Mouse (Mus musculus): ENCODE results near the gene Gm11114. TPM values are rescaled to one million over a fixed set of nuclear protein-coding genes. Genes with fewer than 3 reads are reported as not detected.
A peak's percentile ranks its signal among the peaks of the same experiment; 100 is the strongest.

Gene Gm11114
- polyA plus RNA-seq, 1 experiment from 2014 or later = not detected

DNA sequence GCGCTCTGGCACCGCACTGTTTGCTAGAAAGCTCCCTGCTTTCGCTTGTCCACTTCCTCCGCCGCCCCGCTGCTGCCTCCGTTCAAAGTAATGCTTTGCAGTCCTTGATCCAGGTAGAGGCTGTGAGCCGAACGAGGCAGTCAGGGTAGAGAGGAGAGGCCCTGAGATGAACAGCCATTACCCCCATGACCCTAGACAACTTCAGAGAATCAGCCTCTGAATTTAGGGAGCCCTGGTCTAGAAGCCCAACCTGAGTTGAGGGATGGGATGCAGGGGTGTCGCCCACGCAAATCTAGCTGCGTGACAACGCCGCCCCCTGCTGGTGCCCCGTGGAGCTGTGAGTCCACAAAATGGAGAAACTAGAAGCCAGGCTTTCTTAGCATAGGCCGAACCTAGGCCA is 15.7 kb downstream of the Gm11114 start:
- Histone ChIP-seq H3K4me1 (replicated peaks) (peaks cover 14% of the 10 kb centered on the region), H3K27ac (peak overlapping the region; percentile 80), H3K36me3 (no peaks in the 10 kb centered on the region), H3K27me3 (ENCODE audit: insufficient read depth, poor library complexity, severe bottlenecking) (peaks cover 31% of the 10 kb centered on the region), H3K9me3 (no peaks in the 10 kb centered on the region), H3K4me3 (peak overlapping the region; percentile 76)
- peak; percentile 91 for DNase-seq (ENCODE audit: low spot score)
- 3% methylated on average over 16 of the region's 16 CpGs for WGBS

DNA sequence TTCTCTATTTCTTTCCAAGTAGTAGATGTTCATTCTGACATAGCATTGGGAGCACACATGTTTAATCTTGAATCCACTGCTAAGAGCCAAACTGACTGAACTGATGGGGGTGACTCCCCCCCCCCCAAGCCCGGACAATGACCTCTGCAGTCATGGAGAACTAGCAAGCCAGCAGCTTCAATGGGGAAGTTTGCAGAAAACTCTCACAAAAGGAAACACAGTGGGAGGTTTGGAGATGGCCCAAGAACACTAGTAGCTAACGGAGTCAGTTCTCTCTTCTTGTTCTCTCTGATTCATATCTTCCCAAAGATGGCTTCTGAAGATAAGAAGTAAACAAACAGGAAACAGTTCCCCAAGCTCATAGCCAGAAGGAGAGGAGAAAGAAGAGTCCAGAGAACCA is 18.9 kb downstream of the Gm11114 start:
- Histone ChIP-seq H3K4me3 (no peak overlapping the region), H3K27me3 (ENCODE audit: insufficient read depth, poor library complexity, severe bottlenecking) (peaks cover 4% of the 10 kb centered on the region; the same call in 1 of the 2 replicates), H3K36me3 (no peaks in the 10 kb centered on the region), H3K4me1 (replicated peaks) (peaks cover 5% of the 10 kb centered on the region; the same call in 1 of the 2 replicates), H3K27ac (no peak overlapping the region), H3K9me3 (no peaks in the 10 kb centered on the region)
- no peak for DNase-seq (ENCODE audit: low spot score)
- 66% methylated on average over 2 of the region's 2 CpGs for WGBS

DNA sequence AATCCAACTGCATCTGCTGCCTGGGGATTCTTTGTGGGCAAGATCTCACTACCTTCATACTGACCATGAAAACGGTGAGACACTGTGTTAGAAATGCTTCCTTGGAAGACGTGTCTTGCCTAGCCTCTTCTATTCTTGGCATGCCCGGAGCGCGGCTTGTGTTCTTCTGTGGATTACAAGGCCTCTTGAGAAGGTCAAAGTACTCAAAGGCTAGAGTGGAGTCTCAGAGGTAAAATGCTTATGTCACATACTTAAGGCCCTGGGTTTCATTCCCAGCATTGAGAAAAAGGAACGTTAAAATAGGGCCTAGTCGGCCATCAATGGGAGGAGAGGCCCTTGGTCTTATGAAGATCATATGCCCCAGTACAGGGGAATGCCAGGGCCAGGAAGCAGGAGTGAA is 23.5 kb downstream of the Gm11114 start:
- Histone ChIP-seq H3K36me3 (no peaks in the 10 kb centered on the region), H3K27ac (no peak overlapping the region), H3K27me3 (ENCODE audit: insufficient read depth, poor library complexity, severe bottlenecking) (no peaks in the 10 kb centered on the region), H3K4me1 (replicated peaks) (no peaks in the 10 kb centered on the region), H3K4me3 (no peak overlapping the region), H3K9me3 (no peaks in the 10 kb centered on the region)
- WGBS = 90% methylated on average over 7 of the region's 7 CpGs
- DNase-seq (ENCODE audit: low spot score) = no peak

DNA sequence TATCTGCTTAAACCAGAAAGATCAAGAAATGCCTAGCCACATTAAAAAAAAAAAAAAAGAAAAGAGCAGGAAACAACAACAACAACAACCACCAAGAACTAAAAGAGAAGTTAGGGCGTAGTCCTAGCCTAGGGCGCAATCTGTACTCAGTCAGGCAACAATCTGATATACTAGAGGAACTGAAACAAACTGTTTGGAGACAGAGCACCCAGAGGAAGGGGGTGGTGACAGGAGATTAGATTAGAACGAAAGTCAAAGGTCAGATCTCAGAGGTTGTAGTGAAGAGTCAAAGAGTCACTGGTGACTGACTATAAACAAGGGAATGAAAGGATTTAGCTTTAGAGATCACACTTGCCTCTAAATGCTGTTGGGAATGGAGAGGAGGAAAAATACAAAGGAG is 27.7 kb downstream of the Gm11114 start:
- no peak overlapping the region for H3K4me3 ChIP-seq
- no peaks in the 10 kb centered on the region for H3K4me1 ChIP-seq (replicated peaks)
- no peak for DNase-seq (ENCODE audit: low spot score)
- H3K27me3 ChIP-seq (ENCODE audit: insufficient read depth, poor library complexity, severe bottlenecking) = no peaks in the 10 kb centered on the region
- no peak overlapping the region for H3K27ac ChIP-seq
- H3K36me3 ChIP-seq = no peaks in the 10 kb centered on the region
- 73% methylated on average over 3 of the region's 3 CpGs for WGBS
- H3K9me3 ChIP-seq = no peaks in the 10 kb centered on the region

DNA sequence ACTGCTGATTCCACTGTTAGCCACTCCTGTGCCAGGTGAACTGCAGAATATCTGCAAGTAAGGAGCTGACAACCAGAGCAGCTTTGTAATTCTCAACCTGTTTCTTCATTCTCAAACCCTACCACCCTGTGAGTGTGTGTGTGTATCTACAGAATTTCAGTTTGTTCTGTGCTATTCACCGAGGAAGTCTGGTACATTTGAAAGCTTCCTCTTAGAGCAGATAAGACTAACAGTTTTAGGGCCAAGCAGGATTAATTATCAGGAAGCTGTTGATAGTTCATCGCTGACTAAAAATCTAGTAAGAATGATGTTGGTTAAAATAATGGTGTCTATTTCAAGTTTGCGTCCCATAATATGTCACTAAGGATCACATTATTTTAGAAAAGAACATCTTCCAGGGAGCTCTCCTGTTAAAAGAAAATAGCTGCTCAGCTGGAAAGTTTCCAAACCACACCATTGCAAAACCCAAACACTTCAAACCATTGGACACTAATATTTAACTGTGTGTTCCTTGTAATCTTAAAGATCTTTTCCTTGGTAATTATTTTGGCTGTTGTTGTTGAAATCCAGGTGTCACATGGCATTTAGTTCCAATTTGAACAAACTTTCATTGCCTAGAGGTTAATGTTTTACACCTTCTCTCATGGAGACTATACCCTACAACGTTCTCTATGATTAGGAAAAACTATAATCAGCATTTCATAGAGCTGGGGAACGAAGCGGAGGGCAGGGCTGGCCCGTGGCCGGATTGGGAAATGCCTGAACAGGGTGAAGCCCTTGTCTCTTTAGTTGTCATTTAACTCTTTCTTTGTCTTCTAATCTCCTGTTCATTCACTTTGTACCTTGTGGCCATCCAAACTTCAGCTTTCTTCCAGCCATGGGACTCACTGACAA is 30.6 kb downstream of the Gm11114 start:
- Histone ChIP-seq H3K9me3 (no peaks in the 10 kb centered on the region), H3K27ac (no peak overlapping the region), H3K36me3 (no peaks in the 10 kb centered on the region), H3K27me3 (ENCODE audit: insufficient read depth, poor library complexity, severe bottlenecking) (no peaks in the 10 kb centered on the region), H3K4me1 (replicated peaks) (no peaks in the 10 kb centered on the region), H3K4me3 (no peak overlapping the region)
- 86% methylated on average over 8 of the region's 8 CpGs for WGBS
- no peak for DNase-seq (ENCODE audit: low spot score)

DNA sequence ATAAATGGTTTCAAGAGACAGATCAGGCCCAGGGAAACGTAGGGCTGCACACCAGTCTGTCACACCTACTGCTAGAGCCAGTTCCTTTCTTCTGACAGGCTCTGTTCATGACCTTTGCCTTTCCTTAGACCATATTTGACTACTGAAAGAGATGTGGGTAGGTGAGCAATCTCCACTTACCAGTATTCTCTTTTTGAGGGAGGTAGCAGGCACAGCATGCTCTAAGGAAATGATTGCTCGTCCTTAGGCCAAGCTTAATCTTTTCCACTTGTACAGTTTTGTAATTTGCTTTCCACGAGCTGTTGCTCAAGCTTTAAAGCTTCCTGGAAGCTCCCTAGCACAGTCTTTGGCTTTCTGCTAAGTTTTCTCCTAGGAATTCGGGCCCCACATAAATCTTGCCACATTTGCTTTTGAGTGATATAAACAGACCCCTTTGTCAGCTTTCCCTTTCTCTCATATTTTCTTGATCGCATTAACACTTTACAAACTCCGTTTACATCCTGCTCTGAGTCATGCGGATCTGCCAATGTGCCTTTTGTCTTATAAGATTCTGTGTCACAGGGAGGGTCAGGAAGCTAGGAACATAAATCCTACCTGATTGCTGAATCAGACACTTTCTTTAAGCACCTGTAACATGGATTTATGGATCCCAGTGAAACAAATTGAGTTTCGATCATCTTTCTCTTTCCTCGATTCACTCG is 35.4 kb downstream of the Gm11114 start:
- Histone ChIP-seq H3K9me3 (no peaks in the 10 kb centered on the region), H3K27me3 (ENCODE audit: insufficient read depth, poor library complexity, severe bottlenecking) (no peaks in the 10 kb centered on the region), H3K36me3 (no peaks in the 10 kb centered on the region), H3K27ac (no peak overlapping the region), H3K4me3 (no peak overlapping the region), H3K4me1 (replicated peaks) (no peaks in the 10 kb centered on the region)
- WGBS = 88% methylated on average over 10 of the region's 10 CpGs
- no peak for DNase-seq (ENCODE audit: low spot score)

DNA sequence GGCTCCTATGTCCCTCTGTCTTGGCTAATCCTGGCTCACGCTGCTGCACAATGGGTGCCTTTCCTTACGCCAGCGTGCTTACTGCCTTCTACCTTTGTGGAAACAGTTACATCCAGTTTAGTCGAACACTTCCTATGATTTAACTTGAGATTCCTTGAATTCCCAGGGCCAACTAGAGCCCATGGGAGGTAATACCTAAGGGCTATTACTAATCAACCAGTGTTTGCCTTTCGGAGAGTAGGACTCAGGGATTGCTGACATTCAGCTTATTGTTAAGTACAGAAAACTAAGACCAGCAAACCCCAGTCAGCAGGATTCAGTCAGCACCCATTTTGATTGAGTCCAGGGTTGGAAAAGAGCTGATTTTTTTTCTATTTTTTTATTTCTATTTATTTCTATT is 43.0 kb downstream of the Gm11114 start:
- Histone ChIP-seq H3K36me3 (no peaks in the 10 kb centered on the region), H3K9me3 (no peaks in the 10 kb centered on the region), H3K4me3 (no peak overlapping the region), H3K27me3 (ENCODE audit: insufficient read depth, poor library complexity, severe bottlenecking) (no peaks in the 10 kb centered on the region), H3K4me1 (replicated peaks) (no peaks in the 10 kb centered on the region), H3K27ac (no peak overlapping the region)
- DNase-seq (ENCODE audit: low spot score) = no peak
- WGBS = 80% methylated on average over 5 of the region's 5 CpGs

DNA sequence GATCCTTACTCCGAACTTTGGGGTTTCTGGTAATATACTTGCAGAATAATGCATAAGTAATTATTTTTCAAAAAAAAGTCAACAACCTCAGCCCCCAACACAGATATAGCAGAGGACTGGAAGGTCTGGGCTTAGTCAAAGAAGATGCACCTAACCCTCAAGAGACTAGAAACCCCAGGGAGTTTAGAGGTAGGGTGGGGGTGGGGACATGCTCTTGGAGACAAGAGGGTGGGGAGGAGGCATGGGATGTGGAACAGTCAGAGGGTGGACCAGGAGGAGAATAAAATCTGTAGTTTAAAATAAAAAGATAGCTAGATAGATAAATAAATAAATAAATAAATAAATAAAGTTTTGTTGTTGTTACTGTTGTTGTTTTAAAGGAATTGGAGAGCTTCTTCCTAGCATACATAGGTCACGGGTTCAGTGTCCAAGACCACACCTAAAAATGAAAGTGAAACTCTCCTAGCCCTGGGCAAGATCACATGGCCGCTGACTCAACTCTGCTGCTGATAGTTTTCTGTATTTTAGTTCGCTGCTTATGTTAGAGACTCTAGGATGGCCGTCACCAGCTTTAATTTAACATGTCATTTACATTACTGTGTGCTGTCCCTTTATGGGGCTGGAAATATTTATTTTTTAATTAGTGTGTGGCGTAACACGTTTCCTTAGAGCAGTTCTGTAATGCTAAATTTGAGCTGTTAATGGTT is 44.7 kb downstream of the Gm11114 start:
- Histone ChIP-seq H3K27ac (no peak overlapping the region), H3K9me3 (no peaks in the 10 kb centered on the region), H3K27me3 (ENCODE audit: insufficient read depth, poor library complexity, severe bottlenecking) (no peaks in the 10 kb centered on the region), H3K4me3 (no peak overlapping the region), H3K36me3 (no peaks in the 10 kb centered on the region), H3K4me1 (replicated peaks) (no peaks in the 10 kb centered on the region)
- no peak for DNase-seq (ENCODE audit: low spot score)
- WGBS = 91% methylated on average over 7 of the region's 7 CpGs

Other genes with a start within 250 kb of the Gm11114 start
- gene Tent5a, start 14.6 kb downstream of the Gm11114 start, polyA plus RNA-seq (2016; fragmentation: Nextera tagmentation; extraction: Ambion mirVana) = 1.9 and 2.3 TPM in 2 replicates